Mouse (Mus musculus): ENCODE results near the gene Rex1bd. TPM values are rescaled to one million over a fixed set of nuclear protein-coding genes. Genes with fewer than 3 reads are reported as not detected.

The Rex1bd gene
- polyA plus RNA-seq, 1 experiment = 189 TPM

- TF ChIP-seq POLR2A (IDR thresholded peaks at IDR 0.05; ENCODE audit: borderline replicate concordance, insufficient read depth, low read length) (no peak), CTCF (IDR thresholded peaks at IDR 0.05; ENCODE audit: borderline replicate concordance, insufficient read depth, low read depth, low read length) (no peak)
- 0 out of 2 replicates have a peak overlapping the region, but pooled peaks have one; percentile 24 for H3K27ac ChIP-seq (ENCODE audit: insufficient read depth, low read length)
- no peak overlapping the region for H3K4me3 ChIP-seq (replicated peaks; ENCODE audit: insufficient read depth, low read depth, low read length)
- H3K27me3 ChIP-seq (ENCODE audit: control insufficient read depth, insufficient read depth, low read length) = no peaks in the 10 kb centered on the region
- 65% methylated on average over 5 of the region's 5 CpGs for WGBS
- no peak for DNase-seq
- H3K4me1 ChIP-seq (ENCODE audit: control insufficient read depth, insufficient read depth, low read length) = peaks cover 72% of the 10 kb centered on the region
Observed at GRCm38 (mm10) chr8:70467229-70467725, 39.3 kb downstream of the Rex1bd start.

DNA sequence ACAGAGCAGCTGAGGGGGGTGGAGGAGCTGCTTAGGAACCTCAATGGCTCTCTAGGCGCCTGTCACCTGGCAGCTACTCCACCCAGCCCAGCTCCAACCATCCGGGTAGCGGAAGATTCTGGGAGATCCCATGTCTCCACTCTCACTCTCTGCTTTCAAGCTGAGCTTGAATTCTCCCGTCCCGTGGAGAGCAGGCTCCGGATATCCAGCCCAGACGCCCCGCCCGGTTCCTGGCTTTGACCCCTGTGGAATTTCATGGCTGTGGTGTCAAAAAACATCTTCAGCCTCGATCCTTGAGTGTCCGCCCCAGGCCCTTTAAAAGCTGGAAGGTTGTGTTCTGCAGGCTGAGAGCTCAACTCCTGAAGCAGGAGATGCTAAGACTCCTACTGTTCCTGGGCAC is 39.8 kb downstream of the Rex1bd start:
- Histone ChIP-seq H3K27me3 (ENCODE audit: control insufficient read depth, insufficient read depth, low read length) (no peaks in the 10 kb centered on the region), H3K4me1 (ENCODE audit: control insufficient read depth, insufficient read depth, low read length) (peaks cover 72% of the 10 kb centered on the region), H3K4me3 (replicated peaks; ENCODE audit: insufficient read depth, low read depth, low read length) (no peak overlapping the region), H3K27ac (ENCODE audit: insufficient read depth, low read length) (peak overlapping the region; percentile 24)
- WGBS = 50% methylated on average over 11 of the region's 11 CpGs
- no peak for DNase-seq
- no peak for TF ChIP-seq CTCF (IDR thresholded peaks at IDR 0.05; ENCODE audit: borderline replicate concordance, insufficient read depth, low read depth, low read length)
- TF ChIP-seq POLR2A (IDR thresholded peaks at IDR 0.05; ENCODE audit: borderline replicate concordance, insufficient read depth, low read length) = no peak

- Histone ChIP-seq H3K4me3 (replicated peaks; ENCODE audit: insufficient read depth, low read depth, low read length) (no peak overlapping the region), H3K27ac (ENCODE audit: insufficient read depth, low read length) (peak overlapping the region; percentile 24), H3K4me1 (ENCODE audit: control insufficient read depth, insufficient read depth, low read length) (peaks cover 76% of the 10 kb centered on the region), H3K27me3 (ENCODE audit: control insufficient read depth, insufficient read depth, low read length) (no peaks in the 10 kb centered on the region)
- 49% methylated on average over 4 of the region's 4 CpGs for WGBS
- no peak for TF ChIP-seq CTCF (IDR thresholded peaks at IDR 0.05; ENCODE audit: borderline replicate concordance, insufficient read depth, low read depth, low read length)
- no peak for TF ChIP-seq POLR2A (IDR thresholded peaks at IDR 0.05; ENCODE audit: borderline replicate concordance, insufficient read depth, low read length)
- no peak for DNase-seq
Observed at GRCm38 (mm10) chr8:70466305-70466704, 40.2 kb downstream of the Rex1bd start.

GRCm38 (mm10) chr8:70465701-70466100 is 40.9 kb downstream of the Rex1bd start:
- H3K27ac ChIP-seq (ENCODE audit: insufficient read depth, low read length) = no peak overlapping the region
- no peaks in the 10 kb centered on the region for H3K27me3 ChIP-seq (ENCODE audit: control insufficient read depth, insufficient read depth, low read length)
- peaks cover 82% of the 10 kb centered on the region for H3K4me1 ChIP-seq (ENCODE audit: control insufficient read depth, insufficient read depth, low read length)
- DNase-seq = no peak
- no peak for TF ChIP-seq POLR2A (IDR thresholded peaks at IDR 0.05; ENCODE audit: borderline replicate concordance, insufficient read depth, low read length)
- H3K4me3 ChIP-seq (replicated peaks; ENCODE audit: insufficient read depth, low read depth, low read length) = no peak overlapping the region
- WGBS = 92% methylated on average over 4 of the region's 4 CpGs

GRCm38 (mm10) chr8:70464162-70464561 is 42.4 kb downstream of the Rex1bd start:
- TF ChIP-seq CTCF (IDR thresholded peaks at IDR 0.05; ENCODE audit: borderline replicate concordance, insufficient read depth, low read depth, low read length) = no peak
- TF ChIP-seq POLR2A (IDR thresholded peaks at IDR 0.05; ENCODE audit: borderline replicate concordance, insufficient read depth, low read length) = no peak
- Histone ChIP-seq H3K4me3 (replicated peaks; ENCODE audit: insufficient read depth, low read depth, low read length) (no peak overlapping the region), H3K4me1 (ENCODE audit: control insufficient read depth, insufficient read depth, low read length) (peaks cover 84% of the 10 kb centered on the region), H3K27ac (ENCODE audit: insufficient read depth, low read length) (no peak overlapping the region; the same call in 1 of the 2 replicates), H3K27me3 (ENCODE audit: control insufficient read depth, insufficient read depth, low read length) (no peaks in the 10 kb centered on the region)
- DNase-seq = no peak
- WGBS = 65% methylated on average over 6 of the region's 6 CpGs

- peaks cover 79% of the 10 kb centered on the region for H3K4me1 ChIP-seq (ENCODE audit: control insufficient read depth, insufficient read depth, low read length)
- 13% methylated on average over 4 of the region's 4 CpGs for WGBS
- H3K4me3 ChIP-seq (replicated peaks; ENCODE audit: insufficient read depth, low read depth, low read length) = no peak overlapping the region
- TF ChIP-seq POLR2A (IDR thresholded peaks at IDR 0.05; ENCODE audit: borderline replicate concordance, insufficient read depth, low read length) = no peak
- no peak for TF ChIP-seq CTCF (IDR thresholded peaks at IDR 0.05; ENCODE audit: borderline replicate concordance, insufficient read depth, low read depth, low read length)
- H3K27ac ChIP-seq (ENCODE audit: insufficient read depth, low read length) = no peak overlapping the region
- DNase-seq = peak in 1 of 2 experiments; percentile 65
- H3K27me3 ChIP-seq (ENCODE audit: control insufficient read depth, insufficient read depth, low read length) = no peaks in the 10 kb centered on the region
Observed at GRCm38 (mm10) chr8:70463306-70463705, 43.2 kb downstream of the Rex1bd start.

GRCm38 (mm10) chr8:70462516-70462813 is 44.1 kb downstream of the Rex1bd start:
- H3K4me3 ChIP-seq (replicated peaks; ENCODE audit: insufficient read depth, low read depth, low read length) = no peak overlapping the region
- H3K27ac ChIP-seq (ENCODE audit: insufficient read depth, low read length) = no peak overlapping the region
- WGBS = 94% methylated on average over 8 of the region's 8 CpGs
- no peak for DNase-seq
- H3K27me3 ChIP-seq (ENCODE audit: control insufficient read depth, insufficient read depth, low read length) = no peaks in the 10 kb centered on the region
- TF ChIP-seq CTCF (IDR thresholded peaks at IDR 0.05; ENCODE audit: borderline replicate concordance, insufficient read depth, low read depth, low read length) = no peak
- no peak for TF ChIP-seq POLR2A (IDR thresholded peaks at IDR 0.05; ENCODE audit: borderline replicate concordance, insufficient read depth, low read length)
- peaks cover 79% of the 10 kb centered on the region for H3K4me1 ChIP-seq (ENCODE audit: control insufficient read depth, insufficient read depth, low read length)

GRCm38 (mm10) chr8:70461765-70462515 is 44.6 kb downstream of the Rex1bd start:
- no peak overlapping the region for H3K27ac ChIP-seq (ENCODE audit: insufficient read depth, low read length)
- DNase-seq = no peak
- no peak overlapping the region for H3K4me3 ChIP-seq (replicated peaks; ENCODE audit: insufficient read depth, low read depth, low read length)
- WGBS = 89% methylated on average over 16 of the region's 16 CpGs
- TF ChIP-seq CTCF (IDR thresholded peaks at IDR 0.05; ENCODE audit: borderline replicate concordance, insufficient read depth, low read depth, low read length) (no peak), POLR2A (IDR thresholded peaks at IDR 0.05; ENCODE audit: borderline replicate concordance, insufficient read depth, low read length) (no peak)
- H3K27me3 ChIP-seq (ENCODE audit: control insufficient read depth, insufficient read depth, low read length) = no peaks in the 10 kb centered on the region
- H3K4me1 ChIP-seq (ENCODE audit: control insufficient read depth, insufficient read depth, low read length) = peaks cover 76% of the 10 kb centered on the region
